Mouse (Mus musculus) forebrain, embryonic 11.5 days (tissue): ENCODE results near the gene Gm17606. TPM values are rescaled to one million over a fixed set of nuclear protein-coding genes. Genes with fewer than 3 reads are reported as not detected.
A peak's percentile ranks its signal among the peaks of the same experiment; 100 is the strongest.

ENCODE experiments used
- ATAC-seq: fragments of 200-750 bp; cut with Nextera tagmentation; replicated peaks from 2 replicates; pipeline ENCODE4 v1.8.0; 2017; ENCODE audit warnings: moderate TSS enrichment; ENCODE audit not compliant: low FRiP score
- DNase-seq: peaks from one replicate; pipeline ENCODE4 v3.0.0-alpha.2; 2017; ENCODE audit warnings: low spot score
- H3K27ac ChIP-seq: fragments of 300-500 bp; sonication (generic); 2 replicates; pipeline ENCODE4 v1.5.1; 2014; ENCODE audit warnings: low read depth, low read length
- H3K27me3 ChIP-seq: fragments of 300-500 bp; sonication (generic); 2 replicates; pipeline ENCODE4 v1.6.1; 2014; ENCODE audit warnings: mild to moderate bottlenecking, low read length, mixed read lengths; ENCODE audit not compliant: control insufficient read depth, insufficient read depth
- H3K36me3 ChIP-seq: fragments of 300-500 bp; sonication (generic); 2 replicates; pipeline ENCODE4 v1.6.1; 2014; ENCODE audit warnings: mild to moderate bottlenecking, low read length, moderate library complexity, mixed read lengths; ENCODE audit not compliant: control insufficient read depth, insufficient read depth
- H3K4me1 ChIP-seq: fragments of 300-500 bp; sonication (generic); replicated peaks from 2 replicates; pipeline ENCODE4 v1.6.1; 2014; ENCODE audit warnings: low read length, mixed read lengths; ENCODE audit not compliant: control insufficient read depth, insufficient read depth
- H3K4me2 ChIP-seq: fragments of 300-500 bp; sonication (generic); 2 replicates; pipeline ENCODE4 v1.6.1; 2014; ENCODE audit warnings: low read depth, mild to moderate bottlenecking, low read length, moderate library complexity, mixed read lengths; ENCODE audit not compliant: severe bottlenecking
- H3K4me3 ChIP-seq: fragments of 300-500 bp; sonication (generic); 2 replicates; pipeline ENCODE4 v1.5.1; 2014; ENCODE audit warnings: low read depth, low read length
- H3K9ac ChIP-seq: fragments of 300-500 bp; sonication (generic); 2 replicates; pipeline ENCODE4 v1.6.1; 2014; ENCODE audit warnings: low read length
- H3K9me3 ChIP-seq: fragments of 300-500 bp; sonication (generic); 2 replicates; pipeline ENCODE4 v1.6.1; 2016; ENCODE audit warnings: low read length, mixed read lengths; ENCODE audit not compliant: control insufficient read depth
- WGBS: fragments of 180-500 bp; shearing (Covaris S2); extraction: QIAGEN DNeasy Blood & Tissue Kit; methylation state at CpG from one replicate; pipeline ENCODE4 v1.1.7; 2014; 5-methylcytosine and 5-hydroxymethylcytosine counted together
- polyA plus RNA-seq: library from polyadenylated mRNA; unstranded; fragments of >200 nt; fragmentation: Nextera tagmentation; extraction: Ambion mirVana; gene quantifications from 2 replicates; pipeline ENCODE4 v1.2.1, GENCODE M21; 2014

Gene Gm17606
- polyA plus RNA-seq, 1 experiment from 2014 or later, result not detected

GRCm38 (mm10) chr14:54642224-54642944 is 1.6 kb downstream of the Gm17606 start:
- Histone ChIP-seq H3K9me3 (no peaks in the 10 kb centered on the region), H3K27ac (no peak overlapping the region), H3K4me2 (no peak overlapping the region), H3K9ac (no peak overlapping the region), H3K27me3 (no peaks in the 10 kb centered on the region), H3K36me3 (peaks cover 26% of the 10 kb centered on the region), H3K4me3 (no peak overlapping the region), H3K4me1 (peaks cover 7% of the 10 kb centered on the region)
- WGBS, result 80% methylated on average over 25 of the region's 25 CpGs
- DNase-seq (no peak), ATAC-seq (no peak)

- no peak for ATAC-seq
- Histone ChIP-seq H3K4me2 (no peak overlapping the region), H3K36me3 (peaks cover 29% of the 10 kb centered on the region), H3K9ac (no peak overlapping the region), H3K27ac (no peak overlapping the region), H3K27me3 (no peaks in the 10 kb centered on the region), H3K4me3 (no peak overlapping the region), H3K4me1 (peaks cover 7% of the 10 kb centered on the region), H3K9me3 (no peaks in the 10 kb centered on the region)
- 89% methylated on average over 2 of the region's 2 CpGs for WGBS
- DNase-seq, result no peak
Observed at GRCm38 (mm10) chr14:54643011-54643410, 2.3 kb downstream of the Gm17606 start.

GRCm38 (mm10) chr14:54644294-54644693 is 3.5 kb downstream of the Gm17606 start:
- Histone ChIP-seq H3K9ac (no peak overlapping the region), H3K4me3 (no peak overlapping the region), H3K4me1 (peaks cover 7% of the 10 kb centered on the region), H3K4me2 (no peak overlapping the region), H3K36me3 (peaks cover 33% of the 10 kb centered on the region), H3K27ac (no peak overlapping the region), H3K27me3 (no peaks in the 10 kb centered on the region), H3K9me3 (no peaks in the 10 kb centered on the region)
- WGBS, result 96% methylated on average over 9 of the region's 9 CpGs
- ATAC-seq, result no peak
- no peak for DNase-seq

GRCm38 (mm10) chr14:54646455-54646854 is 5.7 kb downstream of the Gm17606 start:
- DNase-seq (no peak), ATAC-seq (no peak)
- Histone ChIP-seq H3K27me3 (no peaks in the 10 kb centered on the region), H3K4me1 (no peaks in the 10 kb centered on the region; the same call in 1 of the 2 replicates), H3K4me3 (no peak overlapping the region), H3K4me2 (no peak overlapping the region), H3K9me3 (no peaks in the 10 kb centered on the region), H3K27ac (no peak overlapping the region), H3K9ac (no peak overlapping the region), H3K36me3 (peaks cover 44% of the 10 kb centered on the region)
- WGBS, result 95% methylated on average over 17 of the region's 17 CpGs

- whole genome bisulfite sequencing, result 95% methylated on average over 8 of the region's 8 CpGs
- Histone ChIP-seq H3K9me3 (no peaks in the 10 kb centered on the region), H3K4me1 (peaks cover 2% of the 10 kb centered on the region; the same call in 1 of the 2 replicates), H3K4me2 (no peak overlapping the region), H3K27ac (no peak overlapping the region), H3K4me3 (no peak overlapping the region), H3K9ac (no peak overlapping the region), H3K27me3 (no peaks in the 10 kb centered on the region), H3K36me3 (peaks cover 44% of the 10 kb centered on the region)
- no peak for DNase-seq
- no peak for ATAC-seq
Observed at GRCm38 (mm10) chr14:54646898-54647636, 6.3 kb downstream of the Gm17606 start.

GRCm38 (mm10) chr14:54647900-54648299 is 7.1 kb downstream of the Gm17606 start:
- Histone ChIP-seq H3K9ac (no peak overlapping the region), H3K4me1 (peaks cover 6% of the 10 kb centered on the region; the same call in 1 of the 2 replicates), H3K4me3 (no peak overlapping the region), H3K36me3 (peaks cover 38% of the 10 kb centered on the region), H3K9me3 (no peaks in the 10 kb centered on the region), H3K27ac (no peak overlapping the region), H3K4me2 (no peak overlapping the region), H3K27me3 (no peaks in the 10 kb centered on the region)
- 80% methylated on average over 4 of the region's 4 CpGs for WGBS
- ATAC-seq, result no peak
- no peak for DNase-seq

GRCm38 (mm10) chr14:54650621-54651454 is 10.1 kb downstream of the Gm17606 start:
- H3K4me3 ChIP-seq, result 0 out of 2 replicates have a peak overlapping the region, but pooled peaks have one; percentile 0
- H3K9ac ChIP-seq, result 0 out of 2 replicates have a peak overlapping the region, but pooled peaks have one; percentile 16
- peaks cover 25% of the 10 kb centered on the region for H3K36me3 ChIP-seq
- H3K9me3 ChIP-seq, result no peaks in the 10 kb centered on the region
- 0 out of 2 replicates have a peak overlapping the region, but pooled peaks have one; percentile 34 for H3K27ac ChIP-seq
- peaks cover 12% of the 10 kb centered on the region for H3K4me1 ChIP-seq
- DNase-seq (peak; percentile 88), ATAC-seq (peak; percentile 40; the same call in 1 of the 2 replicates)
- 69% methylated on average over 23 of the region's 23 CpGs for WGBS
- H3K27me3 ChIP-seq, result no peaks in the 10 kb centered on the region
- H3K4me2 ChIP-seq, result peak overlapping the region; percentile 8; the same call in 1 of the 2 replicates

- no peaks in the 10 kb centered on the region for H3K9me3 ChIP-seq
- ATAC-seq, result 0 out of 2 replicates have a peak, but pooled peaks have one; percentile 11
- no peaks in the 10 kb centered on the region for H3K27me3 ChIP-seq
- H3K4me2 ChIP-seq, result 0 out of 2 replicates have a peak overlapping the region, but pooled peaks have one; percentile 18
- peaks cover 19% of the 10 kb centered on the region for H3K36me3 ChIP-seq
- 0 out of 2 replicates have a peak overlapping the region, but pooled peaks have one; percentile 34 for H3K27ac ChIP-seq
- H3K4me1 ChIP-seq, result peaks cover 12% of the 10 kb centered on the region
- 0 out of 2 replicates have a peak overlapping the region, but pooled peaks have one; percentile 0 for H3K4me3 ChIP-seq
- 76% methylated on average over 4 of the region's 4 CpGs for WGBS
- H3K9ac ChIP-seq, result 0 out of 2 replicates have a peak overlapping the region, but pooled peaks have one; percentile 16
- no peak for DNase-seq
Observed at GRCm38 (mm10) chr14:54651556-54651955, 10.8 kb downstream of the Gm17606 start.
